Mouse (Mus musculus): ENCODE results near the gene Thap3. TPM values are rescaled to one million over a fixed set of nuclear protein-coding genes. Genes with fewer than 3 reads are reported as not detected.
"Not testable (repeated sequence)": the region's sequence is repeated elsewhere in the genome, so short reads cannot be mapped to it uniquely, and the experiment has no call there.

Thap3 gene
- total RNA-seq (2018; cell fraction: chromatin; rRNA removed), result 10 to 100 TPM in 16 of 26 experiments, 1 to 10 TPM in 10; 1.5 to 37.2 (median 14.6) TPM
- 10 to 100 TPM in 23 of 26 experiments, 1 to 10 TPM in 3; 6.9 to 19.0 (median 15.8) TPM for total RNA-seq (2018; cell fraction: cytosol; rRNA removed)
- total RNA-seq (2018; cell fraction: nucleus; rRNA removed), result 10 to 100 TPM in 18 of 26 experiments, 1 to 10 TPM in 8; 2.5 to 37.2 (median 18.3) TPM
- 5.4 to 24.7 TPM (median 14.9 TPM) in 3 replicates for polyA plus RNA-seq (2018)

- peaks cover 25% of the 10 kb centered on the region; the same call in 1 of the 2 replicates for H3K36me3 ChIP-seq (ENCODE audit: inconsistent target)
- H3K4me3 ChIP-seq (ENCODE audit: inconsistent target), result peak within 1 kb of the TSS; percentile 63
- H3K79me2 ChIP-seq (ENCODE audit: inconsistent target), result peaks cover 11% of the 10 kb centered on the region; the same call in 1 of the 2 replicates
- H3K27ac ChIP-seq, result no peak within 1 kb of the TSS
- under 1% methylated on average over 54 of the region's 54 CpGs for WGBS (ENCODE audit: missing documents)
These were observed at the start of gene Thap3 for GRCm38 (mm10) chr4:151988342-151989109. Gene Thap3 (minus strand): TSS chr4:151988997.

- WGBS (ENCODE audit: missing documents), result 29% methylated on average over 10 of the region's 10 CpGs
- no peak within 1 kb of the TSS for H3K27ac ChIP-seq
- no peak within 1 kb of the TSS for H3K4me3 ChIP-seq (ENCODE audit: inconsistent target)
- H3K79me2 ChIP-seq (ENCODE audit: inconsistent target), result peaks cover 39% of the 10 kb centered on the region
- peaks cover 15% of the 10 kb centered on the region; the same call in 1 of the 2 replicates for H3K36me3 ChIP-seq (ENCODE audit: inconsistent target)
These were observed 49.6 kb upstream of the Thap3 start, which contains the start of gene Tas1r1 for GRCm38 (mm10) chr4:152038225-152038984. Gene Tas1r1 (minus strand): TSS chr4:152038568.

- 95% methylated on average over 4 of the region's 6 CpGs for WGBS (ENCODE audit: missing documents)
- peaks cover 19% of the 10 kb centered on the region for H3K79me2 ChIP-seq (ENCODE audit: inconsistent target)
- not testable (repeated sequence) for H3K27ac ChIP-seq; H3K4me3 ChIP-seq (ENCODE audit: inconsistent target); H3K36me3 ChIP-seq (ENCODE audit: inconsistent target)
These were observed 47.7 kb upstream of the Thap3 start for GRCm38 (mm10) chr4:152036464-152036863.

GRCm38 (mm10) chr4:152032922-152033321, 44.1 kb upstream of the Thap3 start:
- WGBS (ENCODE audit: missing documents), result 98% methylated on average over 9 of the region's 13 CpGs
- Histone ChIP-seq H3K36me3 (ENCODE audit: inconsistent target) (no peaks in the 10 kb centered on the region), H3K4me3 (ENCODE audit: inconsistent target) (no peak overlapping the region), H3K27ac (no peak overlapping the region), H3K79me2 (ENCODE audit: inconsistent target) (no peaks in the 10 kb centered on the region)

GRCm38 (mm10) chr4:152029997-152030396, 41.2 kb upstream of the Thap3 start:
- Histone ChIP-seq H3K4me3 (ENCODE audit: inconsistent target) (no peak overlapping the region), H3K79me2 (ENCODE audit: inconsistent target) (peaks cover 21% of the 10 kb centered on the region; the same call in 1 of the 2 replicates), H3K27ac (no peak overlapping the region), H3K36me3 (ENCODE audit: inconsistent target) (no peaks in the 10 kb centered on the region)
- 69% methylated on average over 4 of the region's 4 CpGs for WGBS (ENCODE audit: missing documents)

- H3K36me3 ChIP-seq (ENCODE audit: inconsistent target), result no peaks in the 10 kb centered on the region
- no peak overlapping the region for H3K4me3 ChIP-seq (ENCODE audit: inconsistent target)
- peaks cover 28% of the 10 kb centered on the region; the same call in 1 of the 2 replicates for H3K79me2 ChIP-seq (ENCODE audit: inconsistent target)
- 70% methylated on average over 5 of the region's 5 CpGs for WGBS (ENCODE audit: missing documents)
- no peak overlapping the region for H3K27ac ChIP-seq
These were observed 40.3 kb upstream of the Thap3 start for GRCm38 (mm10) chr4:152029087-152029486.

- no peak overlapping the region for H3K27ac ChIP-seq
- WGBS (ENCODE audit: missing documents), result 84% methylated on average over 11 of the region's 15 CpGs
- H3K36me3 ChIP-seq (ENCODE audit: inconsistent target), result no peaks in the 10 kb centered on the region
- peaks cover 30% of the 10 kb centered on the region; the same call in 1 of the 2 replicates for H3K79me2 ChIP-seq (ENCODE audit: inconsistent target)
- H3K4me3 ChIP-seq (ENCODE audit: inconsistent target), result no peak overlapping the region
These were observed 39.7 kb upstream of the Thap3 start for GRCm38 (mm10) chr4:152028456-152028855.

- under 1% methylated on average over 33 of the region's 35 CpGs for WGBS (ENCODE audit: missing documents)
- peak within 1 kb of the TSS; percentile 71 for H3K4me3 ChIP-seq (ENCODE audit: inconsistent target)
- no peaks in the 10 kb centered on the region; the same call in 1 of the 2 replicates for H3K36me3 ChIP-seq (ENCODE audit: inconsistent target)
- peaks cover 32% of the 10 kb centered on the region; the same call in 1 of the 2 replicates for H3K79me2 ChIP-seq (ENCODE audit: inconsistent target)
- H3K27ac ChIP-seq, result peak within 1 kb of the TSS; percentile 10; the same call in 1 of the 2 replicates
These were observed 38.7 kb upstream of the Thap3 start, which contains the start of gene Zbtb48 for GRCm38 (mm10) chr4:152027524-152027923. Gene Zbtb48 (minus strand): TSS chr4:152027671.

GRCm38 (mm10) chr4:152026751-152027508, 38.1 kb upstream of the Thap3 start:
- 3% methylated on average over 41 of the region's 41 CpGs for WGBS (ENCODE audit: missing documents)
- Histone ChIP-seq H3K27ac (peak overlapping the region; percentile 10; the same call in 1 of the 2 replicates), H3K79me2 (ENCODE audit: inconsistent target) (peaks cover 32% of the 10 kb centered on the region; the same call in 1 of the 2 replicates), H3K4me3 (ENCODE audit: inconsistent target) (peak overlapping the region; percentile 71), H3K36me3 (ENCODE audit: inconsistent target) (peaks cover under 1% of the 10 kb centered on the region; the same call in 1 of the 2 replicates)

GRCm38 (mm10) chr4:152024525-152024924, 35.7 kb upstream of the Thap3 start:
- Histone ChIP-seq H3K27ac (no peak overlapping the region), H3K36me3 (ENCODE audit: inconsistent target) (peaks cover 25% of the 10 kb centered on the region), H3K4me3 (ENCODE audit: inconsistent target) (no peak overlapping the region), H3K79me2 (ENCODE audit: inconsistent target) (peaks cover 32% of the 10 kb centered on the region; the same call in 1 of the 2 replicates)
- 94% methylated on average over 11 of the region's 11 CpGs for WGBS (ENCODE audit: missing documents)

GRCm38 (mm10) chr4:152022506-152022905, 33.7 kb upstream of the Thap3 start:
- H3K79me2 ChIP-seq (ENCODE audit: inconsistent target), result peaks cover 32% of the 10 kb centered on the region; the same call in 1 of the 2 replicates
- 89% methylated on average over 8 of the region's 8 CpGs for WGBS (ENCODE audit: missing documents)
- H3K36me3 ChIP-seq (ENCODE audit: inconsistent target), result peaks cover 33% of the 10 kb centered on the region
- no peak overlapping the region for H3K4me3 ChIP-seq (ENCODE audit: inconsistent target)
- H3K27ac ChIP-seq, result no peak overlapping the region

GRCm38 (mm10) chr4:152021568-152022097, 32.8 kb upstream of the Thap3 start:
- WGBS (ENCODE audit: missing documents), result 91% methylated on average over 11 of the region's 12 CpGs
- Histone ChIP-seq H3K4me3 (ENCODE audit: inconsistent target) (no peak overlapping the region), H3K36me3 (ENCODE audit: inconsistent target) (peaks cover 33% of the 10 kb centered on the region), H3K79me2 (ENCODE audit: inconsistent target) (peaks cover 28% of the 10 kb centered on the region; the same call in 1 of the 2 replicates), H3K27ac (no peak overlapping the region)

GRCm38 (mm10) chr4:152020024-152020423, 31.2 kb upstream of the Thap3 start:
- 94% methylated on average over 21 of the region's 21 CpGs for WGBS (ENCODE audit: missing documents)
- H3K79me2 ChIP-seq (ENCODE audit: inconsistent target), result peaks cover 12% of the 10 kb centered on the region; the same call in 1 of the 2 replicates
- peaks cover 43% of the 10 kb centered on the region for H3K36me3 ChIP-seq (ENCODE audit: inconsistent target)
- H3K4me3 ChIP-seq (ENCODE audit: inconsistent target), result no peak overlapping the region
- H3K27ac ChIP-seq, result no peak overlapping the region

Measured in macrophage (primary cell).